Mouse (Mus musculus): Measurements from ENCODE around the gene Prrg4.
"Not testable (repeated sequence)": the region's sequence is repeated elsewhere in the genome, so short reads cannot be mapped to it uniquely, and the experiment has no call there.

Prrg4 gene

GRCm38 (mm10) chr2:104849276-104849990 lies at the start of gene Prrg4:
Prrg4 (minus strand) TSS chr2:104849876.
- DNase-seq (ENCODE audit: low read depth, low spot score) = peak; percentile 80

GRCm38 (mm10) chr2:104887882-104888566 lies 38.3 kb upstream of the Prrg4 start:
- peak; percentile 96 for DNase-seq (ENCODE audit: low read depth, low spot score)

- DNase-seq (ENCODE audit: low read depth, low spot score) = not testable (repeated sequence)
Observed at GRCm38 (mm10) chr2:104887331-104887730, 37.7 kb upstream of the Prrg4 start.

- DNase-seq (ENCODE audit: low read depth, low spot score) = no peak
Observed at GRCm38 (mm10) chr2:104886109-104886508, 36.4 kb upstream of the Prrg4 start.

- DNase-seq (ENCODE audit: low read depth, low spot score) = no peak
Observed at GRCm38 (mm10) chr2:104878794-104879193, 29.1 kb upstream of the Prrg4 start.

- DNase-seq (ENCODE audit: low read depth, low spot score) = no peak
Observed at GRCm38 (mm10) chr2:104869101-104869500, 19.4 kb upstream of the Prrg4 start.

- DNase-seq (ENCODE audit: low read depth, low spot score) = no peak
Observed at GRCm38 (mm10) chr2:104867282-104867855, 17.7 kb upstream of the Prrg4 start, which contains the start of gene Ccdc73. Ccdc73 (plus strand) TSS chr2:104867805.

GRCm38 (mm10) chr2:104864176-104864860 lies 14.6 kb upstream of the Prrg4 start:
- peak; percentile 92 for DNase-seq (ENCODE audit: low read depth, low spot score)

GRCm38 (mm10) chr2:104860426-104860825 lies 10.8 kb upstream of the Prrg4 start:
- DNase-seq (ENCODE audit: low read depth, low spot score) = no peak

- DNase-seq (ENCODE audit: low read depth, low spot score) = peak; percentile 66
Observed at GRCm38 (mm10) chr2:104859060-104859459, 9.4 kb upstream of the Prrg4 start.

- not testable (repeated sequence) for DNase-seq (ENCODE audit: low read depth, low spot score)
Observed at GRCm38 (mm10) chr2:104858083-104858482, 8.4 kb upstream of the Prrg4 start.

GRCm38 (mm10) chr2:104856218-104856617 lies 6.5 kb upstream of the Prrg4 start:
- peak; percentile 35 for DNase-seq (ENCODE audit: low read depth, low spot score)

GRCm38 (mm10) chr2:104855732-104856131 lies 6.1 kb upstream of the Prrg4 start:
- DNase-seq (ENCODE audit: low read depth, low spot score) = peak; percentile 76

- peak; percentile 75 for DNase-seq (ENCODE audit: low read depth, low spot score)
Observed at GRCm38 (mm10) chr2:104854836-104855235, 5.2 kb upstream of the Prrg4 start.

GRCm38 (mm10) chr2:104852546-104852945 lies 2.9 kb upstream of the Prrg4 start:
- DNase-seq (ENCODE audit: low read depth, low spot score) = no peak

- DNase-seq (ENCODE audit: low read depth, low spot score) = peak; percentile 79
Observed at GRCm38 (mm10) chr2:104851686-104852085, 2.0 kb upstream of the Prrg4 start.

GRCm38 (mm10) chr2:104849991-104850359 lies 299 bp upstream of the Prrg4 start:
- DNase-seq (ENCODE audit: low read depth, low spot score) = peak; percentile 77

- DNase-seq (ENCODE audit: low read depth, low spot score) = peak; percentile 44
Observed at GRCm38 (mm10) chr2:104848235-104849161, 1.2 kb downstream of the Prrg4 start.

GRCm38 (mm10) chr2:104847645-104848044 lies 2.0 kb downstream of the Prrg4 start:
- peak; percentile 89 for DNase-seq (ENCODE audit: low read depth, low spot score)

GRCm38 (mm10) chr2:104846638-104847414 lies 2.9 kb downstream of the Prrg4 start:
- DNase-seq (ENCODE audit: low read depth, low spot score) = no peak

Data from 3T3-L1 (cell line).